Mouse (Mus musculus): ENCODE data around the gene I830077J02Rik.
A peak's percentile ranks its signal among the peaks of the same experiment; 100 is the strongest.

DNA sequence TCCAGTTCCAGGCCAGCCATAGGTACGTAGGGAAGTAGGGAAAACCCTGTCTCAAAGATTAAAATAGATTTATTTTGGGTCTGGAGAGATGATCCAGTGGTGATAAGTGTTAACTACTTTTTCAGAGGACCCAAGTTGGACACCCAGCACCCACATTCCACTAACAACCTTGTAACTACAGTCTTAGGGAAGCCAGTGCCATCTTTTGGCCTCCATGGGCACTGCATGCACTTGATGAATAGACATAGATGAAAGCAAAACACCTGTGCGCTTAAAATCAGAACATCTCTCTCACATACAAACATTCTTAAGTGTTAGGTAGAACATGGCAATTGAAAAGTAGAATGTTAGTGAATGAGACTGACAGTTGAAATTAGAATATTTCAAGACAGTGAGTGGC, 28.2 kb upstream of the I830077J02Rik start:
- TF ChIP-seq CTCF (conservative IDR thresholded peaks at IDR 0.05; ENCODE audit: insufficient read depth, insufficient read length, low read depth, low read length) (0 out of 2 replicates have a peak, but pooled peaks have one; percentile 16), POLR2A (IDR thresholded peaks at IDR 0.05; ENCODE audit: low read depth, low read length) (no peak)

All from kidney, adult 2 months (tissue).